Mouse (Mus musculus): ENCODE results near the gene Trir.

Gene Trir

DNA sequence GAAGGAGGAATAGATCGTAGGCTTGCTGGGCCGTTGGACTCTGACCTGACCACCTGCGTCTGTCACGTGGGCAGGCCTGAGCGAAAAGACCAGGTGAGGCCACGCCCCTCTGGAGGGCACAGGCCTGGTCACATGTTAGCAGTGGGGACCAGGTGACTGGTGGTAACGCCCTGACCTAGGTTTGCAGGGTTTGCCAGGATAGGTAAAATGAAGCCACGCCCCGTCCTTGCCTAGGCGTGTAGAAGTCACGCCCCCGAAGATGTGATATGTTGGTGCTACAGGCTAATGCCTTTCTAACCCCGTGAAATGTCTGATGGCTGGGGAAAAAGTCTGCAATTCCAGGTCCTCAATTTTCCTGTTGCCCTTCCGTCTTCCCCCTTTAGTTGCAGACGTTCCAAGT lies 35.8 kb upstream of the Trir start:
- no peak for DNase-seq (ENCODE audit: extremely low spot score, low read depth, low spot score)

DNA sequence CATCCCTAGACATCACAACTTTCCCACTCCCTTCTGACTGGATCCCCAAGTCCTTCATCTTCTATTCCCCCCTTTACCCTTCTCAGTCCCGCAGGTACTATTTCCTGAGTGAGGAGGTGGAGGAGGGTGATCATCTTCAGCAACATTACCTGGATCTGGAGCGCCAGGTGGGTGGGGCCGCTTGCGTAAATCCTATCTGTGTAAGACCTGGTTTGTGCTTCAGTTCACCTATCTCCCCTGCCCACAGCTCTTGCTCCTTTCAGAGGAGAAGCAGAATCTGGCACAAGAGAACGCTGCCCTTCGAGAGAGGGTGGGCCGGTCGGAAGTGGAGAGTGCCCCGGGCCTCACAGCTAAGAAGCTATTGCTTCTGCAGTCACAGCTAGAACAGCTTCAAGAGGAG lies 32.2 kb upstream of the Trir start:
- DNase-seq (ENCODE audit: extremely low spot score, low read depth, low spot score): no peak

DNA sequence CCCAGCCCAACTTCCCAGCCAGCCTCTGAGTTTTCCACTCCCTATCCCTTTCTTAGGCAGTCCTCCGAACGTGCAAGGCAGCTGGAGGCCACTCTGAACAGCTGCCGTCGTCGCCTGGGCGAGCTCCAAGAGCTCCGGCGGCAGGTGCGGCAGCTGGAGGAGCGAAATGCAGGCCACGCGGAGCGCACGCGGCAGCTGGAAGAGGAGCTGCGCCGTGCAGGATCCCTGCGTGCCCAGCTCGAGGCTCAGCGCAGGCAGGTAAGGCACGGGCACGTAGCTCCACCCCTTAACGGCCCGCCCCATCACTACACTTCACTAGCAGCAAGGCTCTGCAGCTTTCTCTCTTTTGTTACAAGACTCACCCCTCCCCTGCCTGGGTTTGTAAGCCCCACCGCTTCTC lies 30.9 kb upstream of the Trir start:
- no peak for DNase-seq (ENCODE audit: extremely low spot score, low read depth, low spot score)

DNA sequence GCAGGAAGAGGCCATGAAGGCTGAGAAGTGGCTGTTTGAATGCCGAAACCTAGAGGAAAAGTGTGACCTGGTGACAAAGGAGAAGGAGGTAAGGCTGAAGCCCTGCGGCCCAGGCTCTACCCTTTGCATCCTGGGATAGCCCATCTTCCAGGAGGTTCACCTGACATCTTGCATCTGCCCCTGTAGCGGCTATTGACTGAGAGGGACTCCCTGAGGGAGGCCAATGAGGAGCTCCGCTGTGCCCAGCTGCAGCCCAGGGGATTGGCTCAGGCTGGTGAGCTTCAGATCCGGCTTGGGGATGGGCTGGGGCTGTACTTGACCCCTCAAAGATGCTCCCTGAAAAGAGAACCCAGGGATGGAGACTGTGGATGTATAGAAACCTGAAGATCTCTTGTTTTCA lies 29.6 kb upstream of the Trir start:
- DNase-seq (ENCODE audit: extremely low spot score, low read depth, low spot score): no peak

DNA sequence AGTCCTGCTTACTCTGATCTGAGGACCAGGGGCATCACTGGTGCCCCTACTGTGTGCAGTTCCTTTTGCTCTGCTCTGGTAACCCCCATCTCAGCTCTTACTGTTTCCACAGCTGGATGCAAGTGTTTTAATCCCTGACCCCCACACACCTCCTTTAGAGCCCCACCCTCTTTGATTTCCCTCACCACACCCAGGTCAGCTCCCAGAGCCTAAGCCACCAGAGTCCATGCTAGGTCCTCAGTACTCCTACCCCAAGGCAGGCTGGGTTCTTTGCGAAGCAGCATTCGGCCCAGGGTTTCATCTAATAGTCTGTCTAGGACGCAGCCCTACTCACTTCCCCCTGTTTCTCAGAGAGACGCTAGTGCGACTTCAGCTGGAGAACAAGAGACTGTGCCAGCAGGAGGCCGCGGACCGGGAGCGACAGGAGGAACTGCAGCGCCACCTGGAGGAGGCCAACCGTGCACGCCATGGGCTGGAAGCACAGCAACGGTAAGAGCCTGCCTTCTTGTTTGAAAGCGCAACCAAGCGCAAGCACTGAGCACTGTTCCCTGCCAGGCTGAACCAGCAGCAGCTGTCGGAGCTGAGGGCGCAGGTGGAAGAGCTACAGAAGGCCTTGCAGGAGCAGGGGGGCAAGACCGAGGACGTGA lies 28.9 kb upstream of the Trir start:
- no peak for DNase-seq (ENCODE audit: extremely low spot score, low read depth, low spot score)

DNA sequence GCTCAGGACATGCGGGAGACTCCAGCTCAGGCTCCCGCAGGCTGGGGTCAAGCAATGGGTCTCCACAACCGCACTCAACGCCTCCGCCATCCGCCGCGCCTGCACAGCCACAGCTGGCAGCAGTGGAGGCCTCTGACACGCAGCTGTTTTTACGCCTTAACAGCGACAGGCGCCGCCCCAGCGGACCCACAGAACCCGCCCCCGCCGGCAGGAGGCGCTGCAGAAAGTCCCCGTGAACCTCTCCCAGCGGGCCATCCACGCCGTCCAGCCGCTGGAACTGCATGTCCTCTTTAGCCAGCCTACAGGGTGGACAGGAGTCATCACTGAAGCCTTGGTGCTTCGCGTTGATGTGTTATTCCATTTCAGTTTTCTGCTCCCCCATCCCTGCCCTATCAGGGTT lies 18.9 kb upstream of the Trir start:
- no peak for DNase-seq (ENCODE audit: extremely low spot score, low read depth, low spot score)

DNA sequence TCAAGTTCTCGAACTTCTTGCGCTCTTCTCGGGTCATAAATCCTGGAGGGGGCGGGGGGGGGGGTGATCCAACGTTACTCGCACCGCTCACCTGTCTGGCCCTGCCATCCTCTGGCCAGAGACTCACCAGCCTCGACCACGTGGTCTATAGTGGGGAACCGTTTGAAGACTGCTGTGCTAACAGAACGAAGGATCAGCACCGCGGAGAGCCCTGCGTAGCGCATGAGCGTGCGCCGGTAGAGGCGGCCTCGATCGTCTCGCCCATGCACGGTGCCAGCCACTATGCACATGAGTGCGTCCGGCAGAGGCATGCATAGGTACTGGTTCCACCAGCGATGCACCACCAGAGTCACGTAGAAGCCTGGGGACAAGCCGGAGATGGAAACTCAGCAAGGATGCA lies 15.4 kb upstream of the Trir start:
- no peak for DNase-seq (ENCODE audit: extremely low spot score, low read depth, low spot score)

DNA sequence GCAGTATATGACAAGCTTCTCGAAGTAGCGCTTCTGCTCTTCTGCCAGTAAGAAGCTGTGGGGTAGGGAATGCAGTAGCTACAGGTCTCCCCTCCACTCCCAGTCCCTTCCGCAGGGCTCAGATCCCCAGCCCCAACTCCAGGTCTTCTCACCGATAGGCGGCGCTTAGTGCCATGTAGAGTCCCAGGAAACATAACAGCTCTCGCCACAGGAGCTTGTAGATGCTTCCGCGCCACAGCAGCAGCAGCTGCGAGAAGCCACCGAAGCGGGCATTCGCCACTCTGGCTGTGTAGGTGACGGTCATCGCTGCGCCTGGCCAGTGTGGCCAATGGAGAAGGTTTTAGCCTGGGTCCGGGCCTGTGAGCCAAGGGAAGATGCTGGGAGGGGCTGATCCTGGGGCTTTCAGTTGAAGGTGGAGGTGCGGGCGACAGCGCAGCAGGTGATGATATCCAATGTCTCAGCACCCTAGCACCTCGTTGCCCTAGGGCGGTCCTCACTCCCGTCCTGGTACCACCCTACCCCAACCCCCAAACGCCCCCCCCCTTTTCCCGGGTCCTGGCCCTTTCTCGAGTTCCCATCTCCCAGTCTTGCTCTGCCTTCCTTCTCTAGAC lies 13.3 kb upstream of the Trir start:
- DNase-seq (ENCODE audit: extremely low spot score, low read depth, low spot score): no peak

DNA sequence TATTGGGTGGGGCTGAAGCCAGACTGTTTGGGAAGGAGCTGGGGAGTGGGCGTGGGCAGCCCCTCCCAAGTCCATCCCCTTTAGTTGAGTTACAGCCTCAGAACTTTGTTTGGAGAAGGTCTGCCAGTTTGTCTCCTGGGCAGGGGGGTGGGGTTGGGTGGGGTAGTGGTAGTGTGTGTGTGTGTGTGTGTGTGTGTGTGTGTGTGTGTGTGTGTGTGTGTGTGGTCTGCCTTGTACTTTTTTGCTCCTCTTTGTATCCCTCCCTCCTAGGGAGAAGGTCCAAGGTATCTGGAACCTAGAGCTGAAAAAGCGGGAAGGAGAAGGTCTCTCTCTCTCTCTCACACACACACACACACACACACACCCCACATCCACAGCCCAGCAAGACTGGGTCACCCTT lies 12.2 kb upstream of the Trir start, which contains the start of gene Best2:
Gene Best2, minus strand, starts transcription at position 101 of the 400 bp plus-strand sequence.
- no peak for DNase-seq (ENCODE audit: extremely low spot score, low read depth, low spot score)

DNA sequence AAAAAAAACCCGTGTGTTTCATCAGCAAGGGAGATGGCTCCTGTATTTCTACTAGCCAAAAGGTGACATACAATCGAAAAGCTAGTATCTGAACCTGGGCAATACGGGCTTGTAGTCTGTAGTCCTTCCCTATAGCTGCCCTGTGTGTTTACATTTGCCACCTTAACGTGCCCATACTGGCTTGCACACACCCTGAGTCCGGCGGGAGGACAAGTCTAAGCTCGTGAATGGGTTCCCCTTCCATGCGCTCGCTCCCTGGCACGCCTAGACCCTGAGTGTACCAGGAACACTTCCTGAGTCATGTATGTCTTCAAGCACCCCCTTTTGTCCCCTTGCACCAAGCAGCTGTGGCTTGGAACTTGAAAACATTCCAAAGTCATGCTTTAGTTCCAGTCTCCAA lies 9.9 kb upstream of the Trir start:
- DNase-seq (ENCODE audit: extremely low spot score, low read depth, low spot score): no peak

DNA sequence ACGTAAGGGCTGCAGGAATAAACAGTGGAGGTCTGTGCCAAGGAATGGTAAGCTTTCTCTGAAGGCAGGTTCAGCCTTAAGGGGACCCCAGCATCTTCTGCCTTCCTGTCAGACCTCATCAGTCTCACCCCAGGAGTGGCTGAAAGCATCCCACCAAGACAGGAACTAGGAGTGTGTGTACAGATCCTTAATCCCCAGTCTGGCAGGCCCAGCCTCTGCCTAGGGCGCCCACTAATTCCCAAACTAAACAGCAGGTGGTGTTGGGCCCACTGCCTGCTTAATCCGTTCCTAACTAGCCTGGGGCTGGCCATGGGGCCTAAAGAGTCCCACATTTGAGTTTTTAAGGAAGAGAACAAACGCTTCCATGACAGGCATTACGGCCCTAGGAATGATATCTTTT lies 9.4 kb upstream of the Trir start:
- DNase-seq (ENCODE audit: extremely low spot score, low read depth, low spot score): no peak

DNA sequence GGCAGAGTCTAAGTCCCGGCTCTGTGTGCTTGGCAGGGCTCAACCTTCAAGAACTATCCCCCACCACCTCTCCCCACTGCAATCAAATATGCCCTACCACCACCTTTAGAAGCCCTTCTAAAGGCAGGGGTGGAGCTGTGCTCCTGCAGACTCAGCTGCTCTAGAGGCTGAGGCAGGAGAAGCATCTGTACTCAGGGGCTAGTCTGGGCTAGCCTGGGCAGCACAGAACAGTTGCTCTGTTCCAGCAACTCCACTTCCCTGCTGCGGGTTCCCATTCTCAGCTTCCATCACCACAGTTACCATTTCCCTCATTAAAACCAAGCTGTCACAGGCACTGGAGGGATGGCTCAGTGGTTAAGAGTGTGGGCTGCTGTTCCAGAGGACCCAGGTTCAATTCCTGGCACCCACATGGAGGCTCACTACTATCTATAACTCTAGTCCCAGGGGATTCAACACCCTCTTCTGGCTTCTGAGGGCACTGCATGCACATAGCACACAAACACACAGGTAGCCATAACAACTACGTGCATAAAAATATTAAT lies 5.0 kb upstream of the Trir start:
- no peak for DNase-seq (ENCODE audit: extremely low spot score, low read depth, low spot score)

DNA sequence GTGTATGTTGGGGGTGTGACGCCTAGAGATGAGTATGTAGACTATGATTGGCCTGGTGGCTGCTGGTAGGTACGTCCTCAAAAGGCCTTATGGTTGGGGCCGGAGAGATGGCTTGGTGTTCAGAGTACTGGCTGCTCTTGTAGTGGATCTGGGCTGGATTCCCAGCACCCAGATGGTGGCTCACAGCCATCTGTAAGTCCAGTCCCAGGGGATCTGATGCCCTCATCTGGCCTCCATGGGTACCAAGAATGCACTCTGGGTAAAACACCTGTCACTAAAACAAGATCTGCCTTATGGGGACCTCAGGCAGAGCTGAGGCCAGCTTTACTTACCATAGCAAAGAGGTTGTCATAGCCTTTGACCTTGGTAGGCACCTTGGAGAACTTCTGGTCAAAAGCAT lies 2.8 kb upstream of the Trir start:
- DNase-seq (ENCODE audit: extremely low spot score, low read depth, low spot score): no peak

DNA sequence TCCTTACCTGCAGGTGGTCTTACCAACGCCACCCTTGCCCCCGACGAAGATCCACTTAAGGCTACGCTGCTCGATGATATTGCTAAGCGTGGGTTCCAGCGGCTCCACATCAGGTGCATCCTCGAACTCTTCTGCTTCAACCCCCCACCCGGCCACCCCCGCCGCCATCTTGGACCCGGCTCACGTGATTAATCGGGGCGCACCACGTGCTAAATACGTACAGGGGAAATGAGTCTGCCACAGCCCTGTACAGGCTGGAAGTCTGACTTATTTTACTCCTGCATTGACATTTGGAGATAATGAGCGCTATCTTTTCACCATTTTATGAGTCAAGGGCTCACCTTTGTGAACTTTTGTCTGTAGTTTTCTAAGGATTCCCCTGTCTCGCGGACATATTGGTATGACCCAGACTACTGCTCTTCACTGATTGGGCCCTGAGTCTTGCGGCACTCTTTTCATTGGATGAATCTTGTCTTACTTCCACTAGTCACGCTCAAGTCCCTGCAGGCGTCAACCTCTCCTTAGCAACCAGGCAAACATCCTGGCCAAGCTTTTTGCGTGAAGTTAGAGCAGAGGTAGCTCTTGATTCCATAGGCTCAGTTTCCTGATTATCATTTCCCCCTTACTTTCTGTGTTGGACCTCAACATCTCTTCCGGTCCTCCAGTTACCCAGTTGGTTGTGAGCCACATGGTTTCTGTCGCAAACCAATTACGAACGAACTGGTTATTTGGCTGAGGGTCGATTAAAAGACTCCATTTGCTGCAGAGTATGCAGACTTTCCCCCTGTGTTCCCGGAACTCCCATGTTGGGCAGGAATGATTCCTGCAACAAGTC lies 1.3 kb upstream of the Trir start, which contains the start of gene Asna1:
Gene Asna1, minus strand, starts transcription at position 184 of the 835 bp plus-strand sequence.
- peak; percentile 98 for DNase-seq (ENCODE audit: extremely low spot score, low read depth, low spot score)

DNA sequence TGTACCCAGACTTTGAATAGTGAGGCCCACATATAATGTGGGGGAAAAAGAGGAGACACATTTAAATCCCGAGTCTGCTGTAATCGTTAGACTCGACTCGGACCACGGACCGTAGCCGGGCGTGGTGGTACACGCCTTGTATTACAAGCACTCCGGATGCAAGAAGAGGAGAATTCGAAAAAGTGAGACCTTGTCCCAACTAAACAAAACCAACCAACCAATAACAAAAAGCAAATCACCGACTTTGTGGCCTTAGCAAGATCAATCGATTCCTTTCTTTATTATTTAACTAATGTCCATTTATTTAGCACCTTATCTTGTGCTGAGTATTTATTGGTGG lies 863 bp downstream of the Trir start:
- DNase-seq (ENCODE audit: extremely low spot score, low read depth, low spot score): no peak

DNA sequence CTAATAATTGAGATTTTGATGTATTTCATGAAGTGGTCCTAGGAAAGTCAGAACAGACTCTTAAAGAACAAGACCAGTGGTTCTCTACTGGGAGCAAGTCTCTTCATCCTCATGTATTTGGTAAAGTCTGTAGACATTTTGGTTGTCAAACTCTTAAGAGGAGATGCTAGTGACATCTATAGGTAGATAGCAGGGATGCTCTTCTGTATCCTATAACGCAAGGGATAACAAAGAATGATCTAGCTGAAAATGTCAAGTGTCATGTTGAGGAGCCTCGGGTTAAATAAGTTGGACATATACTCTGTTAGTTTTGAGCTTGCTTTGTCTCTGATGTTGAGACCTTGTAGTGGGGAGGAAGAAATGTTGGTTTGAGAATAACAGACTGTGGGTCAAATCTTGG lies 1.3 kb downstream of the Trir start:
- no peak for DNase-seq (ENCODE audit: extremely low spot score, low read depth, low spot score)

DNA sequence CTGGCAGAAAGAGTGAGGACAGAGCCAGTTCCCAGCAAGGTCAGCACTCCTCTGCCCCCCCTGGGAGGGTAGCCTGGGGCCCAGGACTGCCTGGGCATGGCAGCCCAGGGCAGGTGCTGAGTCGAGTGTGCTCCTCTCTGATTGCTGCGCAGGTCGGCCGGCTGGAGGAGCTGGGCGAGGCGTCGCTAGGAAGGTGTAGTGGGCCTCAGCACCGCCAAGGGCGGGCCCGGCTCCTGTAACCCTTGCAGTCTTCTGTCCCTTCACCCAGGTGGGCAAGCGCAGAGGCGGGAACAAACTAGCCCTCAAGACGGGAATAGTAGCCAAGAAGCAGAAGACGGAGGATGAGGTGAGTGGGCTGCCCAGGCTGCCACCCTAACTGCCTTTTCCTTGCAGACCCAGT lies 2.6 kb downstream of the Trir start:
- no peak for DNase-seq (ENCODE audit: extremely low spot score, low read depth, low spot score)

DNA sequence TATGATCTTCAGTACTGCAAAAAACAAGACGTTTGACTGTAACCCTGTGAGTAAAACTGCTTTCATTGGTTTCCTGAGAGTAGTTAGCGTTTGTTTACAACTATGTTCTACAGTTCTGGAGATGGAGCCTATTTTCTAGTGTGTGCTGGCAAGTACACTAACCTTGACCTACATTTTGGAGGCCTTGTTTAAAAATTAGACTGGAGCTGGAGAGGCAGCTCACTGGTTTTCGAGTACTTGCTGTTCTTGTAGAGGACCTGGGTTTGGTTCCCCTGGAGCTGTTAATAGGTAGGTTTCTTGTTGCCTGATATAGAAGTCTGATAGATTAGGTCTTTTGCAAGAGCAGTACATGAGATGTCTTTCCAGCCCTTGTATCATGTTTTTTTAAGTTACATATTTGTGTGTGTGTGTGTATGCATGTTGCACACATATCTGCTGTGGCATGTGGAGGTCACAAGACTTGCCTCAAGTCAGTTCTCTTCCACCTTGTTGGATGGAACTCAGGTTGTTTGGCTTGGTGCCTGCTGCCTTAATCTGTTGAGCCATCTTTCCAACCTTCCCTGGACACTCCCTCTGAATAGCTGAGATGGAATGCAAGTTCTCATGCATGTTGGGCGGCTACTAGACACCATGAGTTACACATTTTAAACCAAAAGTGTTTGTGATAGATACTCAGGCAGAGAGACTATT lies 6.1 kb downstream of the Trir start:
- DNase-seq (ENCODE audit: extremely low spot score, low read depth, low spot score): no peak

DNA sequence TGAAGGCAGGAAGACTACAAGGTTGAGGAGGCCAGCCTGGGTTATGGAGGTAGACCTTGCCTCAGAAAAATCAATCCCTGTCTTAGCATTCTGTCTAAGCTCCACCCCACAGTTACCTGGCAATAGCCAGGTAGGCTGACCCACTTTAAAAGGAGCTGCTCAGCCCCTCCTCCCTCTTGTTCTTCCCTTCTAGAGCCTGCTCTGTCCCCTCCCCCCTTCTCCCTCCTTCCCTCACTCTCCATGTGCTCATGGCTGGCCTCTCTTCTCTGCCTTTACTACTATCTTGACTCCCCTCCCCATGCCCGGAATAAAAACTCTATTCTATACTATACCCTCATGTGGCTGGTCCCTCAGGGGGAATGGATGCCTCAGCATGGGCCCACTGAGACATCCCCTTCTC lies 7.2 kb downstream of the Trir start:
- DNase-seq (ENCODE audit: extremely low spot score, low read depth, low spot score): no peak

DNA sequence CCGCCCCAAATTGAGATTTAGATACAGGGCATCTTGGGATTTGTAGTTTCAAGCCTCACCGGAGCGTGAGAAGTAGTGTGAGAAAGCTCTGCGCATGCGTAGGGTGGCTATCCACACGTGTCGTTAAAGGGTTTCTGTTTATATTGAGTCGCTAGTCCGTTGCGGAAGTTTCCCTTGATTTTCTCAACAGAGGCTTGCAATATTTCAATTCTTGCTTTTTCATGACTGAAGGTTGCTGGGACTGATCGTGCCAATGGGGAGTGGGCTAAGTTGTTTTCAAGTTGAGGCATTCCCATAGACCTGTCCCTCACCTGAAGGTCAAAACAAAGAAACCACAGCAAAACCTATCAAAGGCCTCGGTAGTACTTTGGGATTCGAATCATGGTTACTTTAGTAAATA lies 8.1 kb downstream of the Trir start:
- DNase-seq (ENCODE audit: extremely low spot score, low read depth, low spot score): no peak

DNA sequence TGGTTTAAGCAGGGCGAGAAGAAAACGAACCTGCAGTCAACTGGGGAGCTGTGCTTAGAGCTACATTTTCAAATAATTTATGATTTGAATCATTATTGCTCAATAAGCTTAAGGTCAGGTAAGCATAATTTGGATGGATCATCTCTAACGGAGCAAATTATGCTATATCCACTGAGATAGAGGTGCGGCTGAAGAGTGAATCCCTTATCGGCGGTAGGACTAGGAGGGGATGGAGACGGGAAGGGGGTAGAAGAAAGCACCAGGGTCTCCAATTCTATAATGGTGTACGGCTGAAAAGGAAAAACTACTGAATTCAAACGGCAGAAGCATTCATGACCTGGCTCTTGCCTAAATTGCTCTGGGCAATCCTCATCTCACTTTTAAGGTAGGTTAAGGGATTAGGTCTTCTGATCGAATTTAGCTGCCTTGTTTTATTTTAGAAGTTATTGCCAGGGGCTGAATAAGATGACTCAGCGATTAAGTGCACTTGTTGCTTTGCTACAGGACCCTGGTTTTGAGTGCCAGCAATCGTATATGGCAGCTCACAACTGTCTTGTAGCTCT lies 8.6 kb downstream of the Trir start:
- DNase-seq (ENCODE audit: extremely low spot score, low read depth, low spot score): no peak
